Comparison of ENCODE assay signal across 8 mouse cellular contexts in genomic region chr10:80602698-80603325, GRCm38 (mm10). TPM values are rescaled to one million over a fixed set of nuclear protein-coding genes. Genes with fewer than 3 reads are reported as not detected.
DNase-seq lines count a peak whose midpoint lies in the region; ATAC-seq lines count a peak whose summit lies in the region.

Gene Scamp4 (plus strand): TSS chr10:80602872.
Gene Adat3 (plus strand): TSS chr10:80602880.

- DNase-seq in CD4-positive helper T cell, adult 2 months (ENCODE audit: low read depth, low spot score) = peak; percentile 96
- peak; percentile 93 for DNase-seq in brain, embryonic 18.5 days (ENCODE audit: low read depth, low spot score)
- peak; percentile 96 for DNase-seq in kidney, postnatal 14 days
- peak; percentile 93 for DNase-seq in liver, embryonic 13.5 days
- DNase-seq in neural tube, embryonic 10.5 days (ENCODE audit: extremely low spot score, low spot score) = peak; percentile 96

- H3K9ac ChIP-seq in heart, embryonic 14.5 days (ENCODE audit: low read length) = peak within 1 kb of the TSS; percentile 82
- H3K9ac ChIP-seq in liver, embryonic 13.5 days = peak within 1 kb of the TSS; percentile 77
- peak within 1 kb of the TSS; percentile 84 for H3K9ac ChIP-seq in stomach, embryonic 16.5 days (ENCODE audit: low read length)

- ATAC-seq in erythroid progenitor cell, adult 5-6 weeks (replicated peaks; ENCODE audit: low FRiP score, poor library complexity, severe bottlenecking) = peak; percentile 90
- peak; percentile 89 for ATAC-seq in heart, embryonic 14.5 days (ENCODE audit: insufficient number of reproducible peaks, insufficient read depth, low FRiP score, low read depth)
- peak; percentile 85 for ATAC-seq in liver, embryonic 13.5 days (ENCODE audit: low read depth)
- ATAC-seq in stomach, embryonic 16.5 days (ENCODE audit: insufficient read depth, low FRiP score) = peak; percentile 95

- H3K4me3 ChIP-seq in heart, embryonic 14.5 days (ENCODE audit: control insufficient read depth in 1 of 2, insufficient read depth in 1 of 2, low read depth in 1 of 2, low read length in 2 of 2) = peak within 1 kb of the TSS; percentile 79 to 85
- H3K4me3 ChIP-seq in liver, embryonic 13.5 days (replicated peaks) = peak within 1 kb of the TSS; percentile 69
- peak within 1 kb of the TSS; percentile 79 for H3K4me3 ChIP-seq in stomach, embryonic 16.5 days (replicated peaks; ENCODE audit: low read length)

- peak within 1 kb of the TSS; percentile 72 to 80 for H3K27ac ChIP-seq in heart, embryonic 14.5 days (replicated peaks in 1 of 2; ENCODE audit: control insufficient read depth in 1 of 2, insufficient read depth in 1 of 2, low read depth in 2 of 2, low read length in 2 of 2)
- peak within 1 kb of the TSS; percentile 94 for H3K27ac ChIP-seq in liver, embryonic 13.5 days
- peak within 1 kb of the TSS; percentile 89 for H3K27ac ChIP-seq in stomach, embryonic 16.5 days (ENCODE audit: low read length)

- no peaks in the 10 kb centered on the region for H3K9me3 ChIP-seq in heart, embryonic 14.5 days (ENCODE audit: control insufficient read depth, low read length)
- H3K9me3 ChIP-seq in liver, embryonic 13.5 days (replicated peaks) = no peaks in the 10 kb centered on the region
- no peaks in the 10 kb centered on the region for H3K9me3 ChIP-seq in stomach, embryonic 16.5 days (replicated peaks; ENCODE audit: control insufficient read depth, low read length)

- H3K4me1 ChIP-seq in heart, embryonic 14.5 days (ENCODE audit: control insufficient read depth in 2 of 2, insufficient read depth in 2 of 2, low read length in 2 of 2) = peaks cover 10 to 13% of the 10 kb centered on the region in 2 experiments
- peaks cover 83% of the 10 kb centered on the region for H3K4me1 ChIP-seq in liver, embryonic 13.5 days (replicated peaks)
- peaks cover 19% of the 10 kb centered on the region for H3K4me1 ChIP-seq in stomach, embryonic 16.5 days (ENCODE audit: control insufficient read depth, insufficient read depth, low read length)

- WGBS in heart, embryonic 14.5 days = under 1% methylated on average over 54 of the region's 54 CpGs
- under 1% methylated on average over 54 of the region's 54 CpGs for WGBS in liver, embryonic 13.5 days (ENCODE audit: insufficient replicate concordance)
- WGBS in stomach, embryonic 16.5 days = under 1% methylated on average over 54 of the region's 54 CpGs

- peak within 1 kb of the TSS; percentile 94 for H3K4me2 ChIP-seq in heart, embryonic 14.5 days (ENCODE audit: low read length)
- peak within 1 kb of the TSS; percentile 92 for H3K4me2 ChIP-seq in liver, embryonic 13.5 days
- peak within 1 kb of the TSS; percentile 89 for H3K4me2 ChIP-seq in stomach, embryonic 16.5 days (ENCODE audit: low read depth, low read length)

- H3K27me3 ChIP-seq in heart, embryonic 14.5 days (ENCODE audit: control insufficient read depth, insufficient read depth, low read length) = no peaks in the 10 kb centered on the region
- H3K27me3 ChIP-seq in liver, embryonic 13.5 days = no peaks in the 10 kb centered on the region
- H3K27me3 ChIP-seq in stomach, embryonic 16.5 days (ENCODE audit: control insufficient read depth, insufficient read depth, low read length) = no peaks in the 10 kb centered on the region

- peaks cover 18% of the 10 kb centered on the region for H3K36me3 ChIP-seq in heart, embryonic 14.5 days (ENCODE audit: control insufficient read depth, insufficient read depth, low read length)
- peaks cover 23% of the 10 kb centered on the region for H3K36me3 ChIP-seq in liver, embryonic 13.5 days
- peaks cover 9% of the 10 kb centered on the region for H3K36me3 ChIP-seq in stomach, embryonic 16.5 days (ENCODE audit: control insufficient read depth, insufficient read depth, low read length)

RNA-seq across cellular contexts. Expression of gene Scamp4, which starts in this region (rescaled TPM):
- 8.8 and 10.5 TPM in 2 replicates for total RNA-seq in erythroid progenitor cell, adult 5-6 weeks (2015; ENCODE audit: low replicate concordance)
- 2.3 and 6.9 TPM in 2 replicates for total RNA-seq in erythroid progenitor cell, adult 5-6 weeks (2017; ENCODE audit: low replicate concordance)
- polyA plus RNA-seq in heart, embryonic 14.5 days (2014; fragmentation: Nextera tagmentation; extraction: Ambion mirVana) = 65.9 and 67.1 TPM in 2 replicates
- 52.0 and 54.6 TPM in 2 replicates for polyA plus RNA-seq in liver, embryonic 13.5 days (2015; fragmentation: Nextera tagmentation; extraction: Ambion mirVana)
- polyA plus RNA-seq in stomach, embryonic 16.5 days (2015; fragmentation: Nextera tagmentation; extraction: Ambion mirVana) = 92.1 and 99.9 TPM in 2 replicates

RNA-seq across cellular contexts. Expression of gene Adat3, which starts in this region (rescaled TPM):
- not detected in 2 replicates for total RNA-seq in erythroid progenitor cell, adult 5-6 weeks (2015; ENCODE audit: low replicate concordance)
- total RNA-seq in erythroid progenitor cell, adult 5-6 weeks (2017; ENCODE audit: low replicate concordance) = 1.4 TPM in 1 of 2 replicates, not detected in the other
- polyA plus RNA-seq in heart, embryonic 14.5 days (2014; fragmentation: Nextera tagmentation; extraction: Ambion mirVana) = 2.6 and 3.6 TPM in 2 replicates
- 5.7 and 6.3 TPM in 2 replicates for polyA plus RNA-seq in liver, embryonic 13.5 days (2015; fragmentation: Nextera tagmentation; extraction: Ambion mirVana)
- 5.6 and 6.7 TPM in 2 replicates for polyA plus RNA-seq in stomach, embryonic 16.5 days (2015; fragmentation: Nextera tagmentation; extraction: Ambion mirVana)

Comparison
In these comparisons a context has a peak if more than half of its experiments do, and no peak if none do; other contexts are left out.
1. Peak in every context shown above with its lines: DNase-seq, ATAC-seq, H3K4me3 ChIP-seq and H3K27ac ChIP-seq.